Mouse (Mus musculus) gastrocnemius, postnatal 25 days (tissue): ENCODE measurements around the gene Armt1. TPM values are rescaled to one million over a fixed set of nuclear protein-coding genes. Genes with fewer than 3 reads are reported as not detected.
"Not testable (repeated sequence)": the region's sequence is repeated elsewhere in the genome, so short reads cannot be mapped to it uniquely, and the experiment has no call there.

ENCODE experiments used
- DNase-seq: peaks from one replicate; pipeline ENCODE4 v3.0.0; 2022
- total RNA-seq, 2 experiments: library from RNA; stranded (reverse); gene quantifications; 1 replicate in 1 of 2; 2 replicates in 1 of 2; pipeline ENCODE4 v1.2.3; 2021

Gene Armt1
- total RNA-seq, 2 experiments from 2014 or later, result 9.8 to 11.1 TPM

DNA sequence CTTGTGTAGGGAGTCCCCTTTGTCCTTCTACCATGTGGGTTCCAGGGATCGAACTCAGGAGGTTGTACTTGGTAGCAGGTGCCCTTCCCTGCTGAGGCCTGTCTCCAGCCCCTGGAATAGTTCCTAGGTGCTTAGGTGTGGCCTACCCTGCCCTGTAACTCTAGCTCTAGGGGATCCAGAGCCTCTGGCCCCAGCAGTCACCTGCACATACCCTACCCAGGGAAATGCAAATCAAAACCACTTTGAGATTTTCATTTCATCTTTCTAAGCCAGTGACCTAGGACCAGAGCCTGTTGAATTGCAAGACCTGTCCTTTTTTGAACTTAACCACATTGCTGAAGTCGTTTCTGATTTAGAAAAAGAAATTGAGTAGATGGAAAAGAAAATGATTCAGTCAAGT, 1.6 kb downstream of the Armt1 start:
- not testable (repeated sequence) for DNase-seq

DNA sequence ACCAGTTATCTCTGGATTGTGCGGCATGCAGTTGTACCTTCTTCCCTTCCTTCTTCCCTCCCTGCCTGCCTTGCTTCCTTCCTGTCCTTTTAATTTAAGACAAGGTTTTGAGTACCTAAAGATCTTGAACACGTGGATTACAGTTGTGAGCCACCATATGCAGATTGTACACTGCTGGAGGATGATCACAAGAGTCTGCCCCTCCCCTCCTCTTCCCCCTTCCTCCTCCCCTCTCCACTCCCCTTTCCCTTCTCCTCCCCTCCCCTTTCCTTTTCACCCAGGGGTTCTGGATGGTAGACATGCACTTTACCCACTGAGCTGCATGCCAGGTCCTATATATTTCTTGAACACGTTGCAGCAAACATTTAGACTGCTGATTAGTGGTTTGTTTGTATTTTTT, 3.1 kb downstream of the Armt1 start:
- DNase-seq, result no peak

DNA sequence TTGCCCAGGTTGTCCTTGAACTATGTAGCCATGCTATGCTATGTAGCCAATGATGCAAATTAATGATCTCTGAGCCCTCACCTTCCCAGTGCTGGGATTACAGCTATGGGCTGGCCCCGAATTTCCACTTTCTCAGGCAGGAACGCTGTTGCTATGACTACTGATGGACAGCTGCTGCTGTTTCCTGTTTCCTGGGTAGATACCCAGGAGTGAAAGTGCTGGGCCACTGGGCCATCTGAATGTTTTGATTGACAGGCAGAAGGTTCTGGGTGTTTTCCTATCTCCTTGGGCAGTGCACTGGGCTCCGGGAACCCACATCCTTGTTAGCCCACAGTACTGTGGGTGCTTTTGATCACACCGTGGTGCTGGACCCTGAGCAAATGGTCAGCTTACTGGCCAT, 24.1 kb downstream of the Armt1 start:
- DNase-seq, result no peak

DNA sequence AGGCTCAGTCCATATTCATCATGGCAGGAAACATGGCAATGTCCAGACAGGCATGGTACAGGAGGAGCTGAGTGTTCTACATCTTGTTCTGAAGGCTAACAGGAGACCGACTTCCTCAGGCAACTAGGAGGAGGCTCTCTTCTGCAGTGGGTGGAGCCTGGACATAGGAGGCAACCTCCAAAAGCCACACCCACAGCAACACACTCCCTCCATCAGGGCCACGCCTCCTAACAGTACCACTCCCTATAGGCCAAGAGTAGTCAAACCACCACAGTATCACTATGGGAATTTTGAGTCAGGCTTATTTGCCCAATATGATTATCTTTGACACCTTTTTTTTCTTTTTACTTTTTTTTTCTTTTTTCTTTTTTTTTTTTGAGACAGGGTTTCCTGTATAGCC, 27.9 kb downstream of the Armt1 start:
- no peak for DNase-seq

DNA sequence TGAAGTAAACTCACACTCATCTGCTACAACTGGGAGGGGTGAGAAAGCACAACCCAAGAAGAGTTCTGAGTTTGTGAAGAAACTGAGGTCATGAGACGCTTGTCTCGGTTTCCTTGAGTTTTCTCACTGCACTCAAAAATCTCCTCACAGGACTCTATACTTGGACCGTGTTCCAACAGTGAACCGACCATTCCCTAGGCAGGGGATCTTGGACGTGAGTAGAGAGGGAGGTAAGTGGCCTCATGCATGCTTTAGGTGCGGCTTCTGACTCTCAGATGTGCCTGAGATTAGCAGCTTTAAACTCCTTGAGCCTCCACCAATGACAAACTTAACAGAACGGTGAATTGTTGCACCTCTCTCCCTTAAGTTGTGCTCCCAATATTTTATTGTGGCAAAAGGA, 33.5 kb downstream of the Armt1 start:
- DNase-seq, result no peak

DNA sequence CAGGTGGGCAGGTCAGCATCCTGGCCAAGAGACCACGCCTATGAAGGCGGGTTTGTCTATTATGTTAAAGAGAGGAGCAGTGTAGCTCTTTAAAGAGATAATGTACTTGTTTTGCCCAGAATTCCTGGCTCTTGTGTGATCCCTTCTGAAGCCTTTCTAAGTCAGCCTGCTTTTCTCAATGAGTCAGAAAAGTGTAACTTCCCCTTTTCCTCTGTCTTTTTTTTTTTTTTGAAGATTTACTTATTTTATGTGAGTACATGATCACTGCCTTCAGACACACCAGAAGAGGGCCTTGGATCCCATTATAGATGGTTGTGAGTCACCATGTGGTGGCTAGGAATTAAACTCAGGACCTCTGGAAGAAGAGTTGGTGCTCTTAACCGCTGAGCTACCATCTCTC, 37.1 kb downstream of the Armt1 start:
- DNase-seq, result no peak

DNA sequence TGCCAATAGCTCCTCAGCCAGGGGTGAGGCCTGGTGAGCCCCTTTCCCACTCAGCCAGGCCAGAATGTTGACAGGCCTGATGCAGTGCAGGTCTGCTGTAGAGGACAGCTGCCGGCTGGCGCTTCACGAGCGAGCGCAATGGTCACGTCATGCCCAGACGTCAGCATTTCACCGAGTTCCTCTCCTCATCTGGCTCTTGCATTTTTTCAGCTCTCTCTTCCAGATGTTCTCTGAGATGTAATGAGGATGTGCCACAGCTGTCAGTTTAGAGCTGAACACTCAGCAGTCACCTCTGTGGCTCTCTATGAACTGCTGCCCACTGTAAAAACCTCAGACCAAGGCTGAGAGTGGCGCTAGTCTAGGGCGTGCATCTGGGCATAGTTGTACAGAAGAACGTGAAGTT, 41.3 kb downstream of the Armt1 start:
- DNase-seq, result no peak

DNA sequence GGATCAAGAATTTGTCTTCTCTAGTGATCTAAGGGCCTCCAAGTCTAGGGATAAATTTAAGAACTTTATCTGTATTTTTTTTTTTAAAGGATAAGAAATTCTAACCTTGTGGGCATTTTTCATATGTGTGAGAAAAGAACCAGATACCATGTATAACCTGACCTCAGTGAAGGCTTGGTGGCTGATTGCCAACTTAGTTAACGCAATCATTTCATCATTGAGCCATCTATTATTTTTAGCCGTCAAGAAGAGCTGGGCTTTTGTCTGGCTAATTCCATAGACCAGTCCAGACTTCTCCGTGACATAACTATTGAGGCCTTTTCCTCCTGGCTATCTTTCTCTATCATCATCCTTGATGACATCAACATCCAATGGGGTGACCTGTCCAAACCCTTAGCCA, 43.2 kb downstream of the Armt1 start:
- DNase-seq, result no peak

DNA sequence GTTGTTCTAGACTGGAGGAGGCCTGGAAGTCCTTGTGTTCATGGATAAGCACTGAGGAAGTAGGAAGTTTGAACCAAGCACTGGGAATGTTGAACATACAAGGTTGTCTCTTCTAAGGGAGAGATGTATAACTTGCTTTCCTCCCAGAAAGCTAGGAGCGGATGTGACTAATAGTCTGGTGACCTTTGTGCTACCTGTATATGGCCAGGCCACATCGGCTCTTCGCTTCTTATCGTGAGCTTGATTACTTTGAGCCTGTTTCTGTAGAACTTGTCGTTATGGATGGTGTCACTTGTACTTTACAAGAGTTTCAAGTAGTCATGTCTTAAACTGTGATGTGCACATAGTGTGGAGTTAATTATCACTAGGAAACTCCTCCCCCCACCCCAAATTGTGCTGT, 44.3 kb downstream of the Armt1 start:
- no peak for DNase-seq

DNA sequence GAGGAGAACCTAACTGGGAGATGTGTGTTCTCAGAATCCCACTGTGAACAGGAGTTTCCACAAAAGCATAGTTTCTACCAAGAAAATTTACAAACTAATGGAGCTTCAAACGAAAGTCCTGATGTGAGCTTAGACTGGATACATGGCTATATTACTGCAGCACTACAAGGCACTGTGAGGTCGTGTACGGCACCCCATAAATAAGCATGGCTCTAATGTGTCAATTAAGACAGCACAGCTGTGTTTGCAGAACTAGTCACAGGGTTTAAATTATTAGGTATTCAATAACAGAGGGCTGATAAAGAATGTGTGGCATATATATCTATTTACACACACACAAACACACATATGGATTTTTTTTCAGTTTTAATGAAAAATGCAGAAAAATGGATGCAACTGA, 48.7 kb downstream of the Armt1 start:
- no peak for DNase-seq

DNA sequence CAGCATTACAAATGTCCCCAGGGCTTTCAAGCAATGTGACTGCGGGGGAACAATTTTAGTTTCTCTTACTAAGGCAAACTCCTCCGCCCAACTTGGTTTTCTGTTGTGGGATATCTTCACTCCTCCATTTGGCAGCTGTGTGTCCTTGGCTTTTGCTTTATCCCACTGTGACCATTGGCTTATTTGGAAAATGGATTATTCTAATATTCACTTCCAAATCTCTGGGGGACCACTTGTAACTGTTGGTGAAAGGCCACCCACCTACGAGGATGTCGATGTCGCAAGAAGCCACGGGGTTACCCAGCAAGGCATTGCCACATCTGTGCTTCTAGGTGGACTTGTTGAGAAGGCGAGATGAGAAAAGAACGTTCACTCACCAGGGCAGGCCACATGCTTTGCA, 49.4 kb downstream of the Armt1 start:
- peak; percentile 47 for DNase-seq

DNA sequence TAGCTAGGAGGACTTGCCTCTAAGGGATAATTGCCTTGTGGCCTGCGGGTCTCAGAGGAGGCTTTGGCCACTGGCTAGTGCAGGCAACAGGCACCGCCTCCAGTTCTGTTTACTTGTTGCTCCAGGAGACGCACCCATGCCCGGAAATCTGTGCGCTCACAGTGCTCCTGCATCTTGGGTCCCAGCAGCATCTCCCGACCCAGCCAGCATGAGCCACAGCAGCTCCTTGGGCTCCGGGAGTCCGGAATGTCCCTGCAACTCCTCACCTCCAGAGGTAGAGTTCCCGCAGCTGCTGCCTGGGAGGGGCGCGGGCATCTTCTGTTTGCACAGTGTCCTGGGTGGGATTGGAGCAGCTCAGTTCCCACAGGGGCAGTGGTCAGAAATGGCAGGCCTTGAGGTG, 50.1 kb downstream of the Armt1 start, which contains the start of gene Ccdc170:
TSS of gene Ccdc170 (plus strand) at position 148 of the 400 bp plus-strand sequence.
- DNase-seq, result peak; percentile 18

DNA sequence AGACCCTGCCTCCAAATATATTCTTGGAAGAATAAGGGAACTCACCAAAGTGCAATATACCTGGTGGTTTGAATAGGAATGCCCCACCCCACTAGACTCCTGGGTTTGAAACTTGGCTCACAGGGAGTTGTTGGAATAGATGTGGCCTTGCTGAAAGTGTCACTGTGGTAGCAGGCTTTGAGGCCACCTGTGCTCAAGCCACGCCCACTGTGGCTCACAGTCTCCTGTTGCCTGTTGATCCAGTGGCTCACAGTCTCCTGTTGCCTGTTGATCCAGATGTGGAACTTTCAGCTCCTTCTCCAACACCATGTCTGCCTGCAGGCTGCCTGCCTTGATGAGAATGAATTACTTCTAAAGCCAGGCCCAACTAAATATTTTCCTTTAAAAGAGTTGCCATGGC, 51.6 kb downstream of the Armt1 start:
- DNase-seq, result no peak

DNA sequence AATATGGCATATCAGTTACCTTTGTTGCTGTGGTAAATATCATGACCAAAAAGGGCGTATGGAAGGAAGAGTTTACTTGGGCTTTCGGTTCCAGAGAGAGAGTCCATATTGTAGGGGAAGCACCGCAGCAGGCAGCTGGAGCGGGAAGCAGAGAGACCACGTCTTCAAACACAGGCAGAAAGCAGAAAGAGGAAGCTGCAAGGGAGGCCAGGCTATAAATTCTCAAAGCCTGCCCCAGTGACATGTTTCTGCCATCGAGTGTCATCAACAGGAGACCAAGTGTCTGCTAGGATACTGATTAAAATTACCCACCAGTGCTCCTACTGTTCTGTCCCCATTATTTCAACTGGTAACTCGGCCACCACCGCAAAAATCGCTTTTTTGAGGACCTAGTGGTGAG, 52.7 kb downstream of the Armt1 start:
- no peak for DNase-seq

DNA sequence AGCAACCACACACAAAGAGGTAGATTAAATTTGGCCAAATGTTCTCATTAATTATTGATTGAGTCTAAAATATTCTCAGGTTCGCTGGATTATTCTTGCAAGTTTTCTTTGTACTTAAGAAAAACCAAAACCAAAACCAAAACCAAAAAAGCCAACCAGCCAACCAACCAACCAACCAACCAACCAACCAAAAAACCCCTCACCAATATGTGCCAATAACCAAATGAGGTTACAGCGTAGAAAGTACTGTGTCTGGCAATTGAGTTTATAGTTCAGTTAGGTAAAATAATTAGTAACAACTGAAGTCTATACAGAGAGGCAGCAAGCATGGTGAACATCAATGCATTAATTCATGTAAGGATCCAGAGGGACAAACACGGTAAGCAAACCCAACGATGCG, 57.6 kb downstream of the Armt1 start:
- DNase-seq, result no peak

DNA sequence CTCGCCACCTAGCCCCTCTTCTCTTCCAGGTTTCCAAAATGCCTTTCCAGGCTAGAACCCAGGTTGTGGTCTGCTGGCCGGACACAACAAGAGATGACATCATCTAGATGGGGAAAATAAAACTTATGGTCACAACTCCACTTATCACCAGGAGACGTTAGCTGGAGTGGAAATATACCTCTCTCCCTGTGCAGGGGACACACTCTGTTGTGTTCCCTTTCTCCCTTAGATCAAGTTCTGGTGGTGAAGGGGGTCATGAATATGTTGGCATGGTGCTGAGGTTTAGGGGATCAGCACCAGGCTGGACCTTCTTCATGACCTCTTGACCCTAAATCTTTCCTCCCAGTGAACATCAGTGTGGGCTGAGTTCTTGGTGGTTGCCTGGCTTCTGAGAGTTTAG, 59.0 kb downstream of the Armt1 start:
- no peak for DNase-seq

DNA sequence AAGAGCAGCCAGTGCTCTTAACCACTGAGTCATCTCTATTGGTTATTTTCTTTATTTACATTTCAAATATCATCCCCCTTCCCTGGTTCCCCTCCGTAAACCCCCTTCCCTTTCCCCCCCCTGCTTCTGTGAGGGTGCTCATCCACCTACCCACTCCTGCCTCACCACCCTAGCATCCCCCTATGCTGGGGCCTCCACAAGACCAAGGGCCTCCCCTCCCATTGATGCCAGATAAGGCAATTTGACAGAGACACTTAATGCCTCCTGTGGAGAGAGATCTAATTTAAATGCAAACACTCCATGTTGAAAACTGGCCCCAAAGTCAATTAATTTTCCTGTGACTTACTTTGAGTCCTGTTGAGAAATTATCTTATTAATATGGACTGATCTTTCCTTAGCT, 59.8 kb downstream of the Armt1 start:
- DNase-seq, result no peak

DNA sequence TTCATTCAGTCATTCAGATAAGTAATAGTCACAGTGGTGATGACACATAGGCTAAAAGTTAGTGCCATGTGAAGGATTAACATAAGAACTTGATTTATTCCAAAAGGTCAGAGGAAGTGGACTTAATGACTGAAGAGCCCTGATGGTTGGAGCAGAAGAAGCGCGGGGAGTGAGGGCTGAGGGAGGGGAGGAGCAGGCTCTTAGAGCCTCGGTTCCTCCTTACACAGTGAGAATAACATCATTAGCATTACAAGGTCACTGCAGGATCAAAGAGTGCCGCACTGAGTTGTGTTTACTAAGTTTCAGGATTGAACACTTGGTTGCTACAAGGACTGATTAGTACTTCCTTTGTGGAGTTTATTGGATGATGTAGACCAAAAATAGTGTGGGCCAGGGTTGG, 60.6 kb downstream of the Armt1 start:
- DNase-seq, result no peak

DNA sequence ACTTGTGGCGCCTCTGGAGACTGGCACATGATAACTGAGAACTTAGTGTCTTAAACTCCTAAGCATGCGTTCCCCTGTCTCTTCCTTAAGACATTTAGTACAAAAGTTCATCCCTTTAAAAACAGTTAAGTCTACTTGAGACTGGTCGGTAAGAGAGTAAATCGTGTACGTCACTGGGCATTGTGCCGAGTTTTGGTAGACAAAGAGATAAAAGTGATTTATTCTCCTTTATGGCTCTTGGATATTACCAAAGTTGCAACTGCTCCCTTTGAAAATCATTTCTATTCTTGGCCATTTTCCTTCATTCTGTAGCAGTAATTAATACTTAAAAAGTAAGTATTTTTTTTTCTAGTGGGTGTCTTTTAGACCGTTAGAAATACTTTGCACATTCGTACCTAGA, 71.0 kb downstream of the Armt1 start:
- no peak for DNase-seq

Other genes with a start within 250 kb of the Armt1 start
- gene Akap12, start 166.1 kb upstream of the Armt1 start, total RNA-seq, result 10 to 100 TPM in 1 of 2 experiments, 1 to 10 TPM in 1; 10.0 to 13.0 TPM
- 1 to 10 TPM; 4.6 to 4.8 TPM for gene Zbtb2, start 44.4 kb upstream of the Armt1 start, total RNA-seq
- 10 to 100 TPM; 38.2 to 39.9 TPM for gene Rmnd1, start 79 bp upstream of the Armt1 start, total RNA-seq
- gene Ccdc170, start 50.0 kb downstream of the Armt1 start, total RNA-seq, result under 1 TPM; 0.28 to 0.38 TPM
- gene Esr1, start 179.1 kb downstream of the Armt1 start, total RNA-seq, result 10 to 100 TPM; 30.8 to 37.8 TPM